Mouse (Mus musculus): ENCODE data around the gene Ppm1h.
"Not testable (repeated sequence)": the region's sequence is repeated elsewhere in the genome, so short reads cannot be mapped to it uniquely, and the experiment has no call there.

Ppm1h gene

GRCm38 (mm10) chr10:122900466-122900865, 221.9 kb downstream of the Ppm1h start:
- DNase-seq: no peak

GRCm38 (mm10) chr10:122901379-122901778, 222.8 kb downstream of the Ppm1h start:
- DNase-seq: no peak

GRCm38 (mm10) chr10:122909406-122910032, 231.0 kb downstream of the Ppm1h start:
- no peak for DNase-seq

DNA sequence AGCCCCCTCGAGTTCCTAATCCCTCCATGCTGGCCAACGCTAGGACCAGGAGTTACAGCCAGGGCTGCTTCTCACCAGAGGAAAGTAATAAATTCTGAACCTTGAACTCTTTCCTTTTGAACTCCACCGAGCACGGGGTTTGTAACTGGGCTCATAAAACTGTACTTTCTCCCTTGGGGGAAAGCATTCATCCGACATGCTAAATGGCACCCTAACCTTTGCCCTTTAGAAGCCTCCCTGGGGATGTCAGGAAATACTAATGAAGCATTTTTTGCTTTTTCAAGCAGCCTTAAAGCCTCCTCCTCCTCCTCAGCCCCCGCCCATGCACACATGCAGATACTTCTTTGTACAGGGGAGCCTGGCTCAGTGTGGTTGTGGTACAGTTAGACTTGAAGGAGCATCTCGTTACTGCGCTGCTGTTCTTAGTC, 232.2 kb downstream of the Ppm1h start:
- no peak for DNase-seq

DNA sequence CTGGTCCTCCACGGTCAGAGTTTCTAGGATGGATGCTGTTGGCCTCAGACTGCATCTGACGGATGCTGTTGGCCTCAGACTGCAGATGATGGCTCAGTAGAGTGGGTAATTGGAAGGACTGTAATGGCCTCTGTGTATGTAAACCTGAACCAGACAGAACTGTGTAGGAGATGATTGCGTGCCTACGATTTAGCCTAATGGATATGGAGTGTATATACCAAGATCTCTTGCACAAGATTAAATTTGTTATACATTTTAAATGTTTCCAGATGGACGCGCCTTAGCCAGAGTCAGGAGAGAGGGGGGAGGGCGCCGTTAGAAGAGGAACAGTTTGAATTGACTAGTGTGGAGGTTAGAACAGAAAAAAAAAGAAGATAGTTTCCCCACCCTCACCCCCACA, 233.1 kb downstream of the Ppm1h start:
- no peak for DNase-seq

DNA sequence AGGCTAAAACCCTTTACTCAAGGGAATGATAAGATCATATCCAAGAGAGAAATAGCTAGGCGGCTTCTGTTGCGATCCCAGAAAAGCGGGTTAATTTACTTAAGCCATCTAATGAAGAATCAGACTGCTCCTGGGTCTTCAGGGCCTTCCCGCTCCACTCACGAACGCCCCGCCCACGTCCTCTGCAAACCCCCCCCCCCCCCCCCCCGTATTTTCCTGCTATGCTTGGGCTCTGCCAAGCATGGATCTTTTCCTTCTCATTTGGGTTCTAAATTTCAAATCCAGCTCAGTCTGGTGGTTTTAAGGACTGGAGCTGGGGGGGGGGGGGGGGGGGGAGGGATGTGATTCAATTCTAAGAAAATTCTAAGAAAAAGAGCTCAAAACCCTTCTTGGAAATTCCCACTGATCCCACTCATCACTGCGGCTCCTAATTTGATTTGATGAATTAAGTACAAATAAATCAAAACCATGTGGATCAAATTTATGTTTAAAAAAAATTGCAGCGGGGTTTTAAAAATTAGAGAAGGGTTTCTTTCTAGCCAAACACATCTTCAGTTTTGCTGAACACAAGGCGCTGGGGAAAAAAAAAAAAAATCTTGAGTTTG, 233.6 kb downstream of the Ppm1h start:
- DNase-seq: no peak

- DNase-seq: peak; percentile 88
Measured at GRCm38 (mm10) chr10:122912701-122913368, 234.3 kb downstream of the Ppm1h start.

- DNase-seq: no peak
Measured at GRCm38 (mm10) chr10:122913393-122913792, 234.8 kb downstream of the Ppm1h start.

- no peak for DNase-seq
Measured at GRCm38 (mm10) chr10:122915905-122916304, 237.3 kb downstream of the Ppm1h start.

GRCm38 (mm10) chr10:122917648-122918324, 239.2 kb downstream of the Ppm1h start:
- DNase-seq: no peak

DNA sequence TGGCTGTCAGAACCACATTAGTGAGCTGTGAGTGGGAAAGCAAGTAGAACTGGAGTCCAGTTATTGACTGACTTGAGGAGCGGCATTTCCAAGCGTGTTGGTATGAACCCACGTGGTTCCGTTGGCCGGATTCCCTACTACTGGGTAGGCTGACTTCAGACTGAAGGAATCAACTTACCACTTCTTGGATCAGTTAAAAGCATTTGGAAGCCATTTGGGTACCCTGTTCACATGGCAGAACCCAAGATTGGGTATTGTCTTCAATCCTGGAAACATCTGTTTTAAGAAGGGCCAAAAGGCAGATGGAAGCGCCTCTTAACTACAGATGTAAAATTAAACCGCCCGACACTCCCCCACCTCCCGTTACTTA, 239.7 kb downstream of the Ppm1h start:
- no peak for DNase-seq

GRCm38 (mm10) chr10:122918754-122919153, 240.2 kb downstream of the Ppm1h start:
- DNase-seq: no peak

DNA sequence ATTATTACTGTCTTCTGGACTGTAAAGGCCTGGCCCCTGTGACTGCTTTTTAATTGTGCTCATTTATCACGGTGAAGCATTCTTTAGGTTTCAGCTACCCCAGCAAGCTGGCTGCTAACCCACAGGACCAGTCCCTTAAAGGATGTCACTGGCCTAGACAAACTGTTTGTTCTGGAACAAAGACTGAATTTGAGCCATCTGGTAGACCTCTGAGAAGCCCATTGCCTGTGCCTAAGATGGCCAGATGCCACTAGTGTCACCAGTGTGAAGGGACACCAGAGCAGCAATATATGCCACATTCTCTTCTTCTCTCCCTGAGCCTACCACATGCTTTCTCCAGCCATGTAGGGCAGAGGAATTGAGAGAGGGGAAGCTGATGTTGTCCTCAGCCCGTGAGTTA, 240.9 kb downstream of the Ppm1h start:
- DNase-seq: no peak

GRCm38 (mm10) chr10:122920218-122920795, 241.7 kb downstream of the Ppm1h start:
- no peak for DNase-seq

GRCm38 (mm10) chr10:122922226-122922625, 243.7 kb downstream of the Ppm1h start:
- no peak for DNase-seq

DNA sequence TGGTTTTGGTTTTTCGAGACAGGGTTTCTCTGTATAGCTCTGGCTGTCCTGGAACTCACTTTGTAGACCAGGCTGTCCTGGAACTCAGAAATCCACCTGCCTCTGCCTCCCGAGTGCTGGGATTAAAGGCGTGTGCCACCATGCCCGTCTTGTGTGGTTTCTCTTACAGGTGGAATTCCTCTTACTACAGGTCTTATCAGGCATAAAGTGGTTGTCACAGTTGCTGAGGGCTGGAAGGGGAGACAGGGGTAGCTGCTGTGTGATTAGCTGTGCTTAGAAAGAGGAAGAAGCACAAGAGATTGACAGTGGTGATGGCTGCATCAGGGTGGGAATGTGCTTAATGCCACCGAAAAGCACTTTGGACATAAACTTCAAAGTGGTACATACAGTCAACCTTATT, 246.0 kb downstream of the Ppm1h start:
- not testable (repeated sequence) for DNase-seq

DNA sequence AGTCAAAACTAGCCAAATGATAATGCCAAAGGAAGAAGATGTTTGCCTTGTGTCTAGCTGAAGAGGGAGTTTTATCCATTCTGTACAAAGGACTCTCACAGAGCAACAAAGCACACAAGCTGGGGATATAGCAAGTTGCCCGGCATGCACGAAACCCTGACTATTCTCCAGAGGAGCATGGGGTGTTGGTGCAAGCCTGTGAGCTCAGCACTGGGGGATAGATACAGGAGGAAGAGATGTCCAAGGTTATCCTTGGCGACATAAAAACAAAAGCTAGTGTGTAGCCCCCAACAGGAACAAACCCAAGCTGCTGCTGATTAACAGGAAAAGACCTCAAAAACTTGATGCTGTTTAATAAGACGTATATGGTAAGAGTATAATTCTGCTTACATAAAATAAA, 247.7 kb downstream of the Ppm1h start:
- DNase-seq: no peak

GRCm38 (mm10) chr10:122930520-122930919, 252.0 kb downstream of the Ppm1h start:
- DNase-seq: no peak

DNA sequence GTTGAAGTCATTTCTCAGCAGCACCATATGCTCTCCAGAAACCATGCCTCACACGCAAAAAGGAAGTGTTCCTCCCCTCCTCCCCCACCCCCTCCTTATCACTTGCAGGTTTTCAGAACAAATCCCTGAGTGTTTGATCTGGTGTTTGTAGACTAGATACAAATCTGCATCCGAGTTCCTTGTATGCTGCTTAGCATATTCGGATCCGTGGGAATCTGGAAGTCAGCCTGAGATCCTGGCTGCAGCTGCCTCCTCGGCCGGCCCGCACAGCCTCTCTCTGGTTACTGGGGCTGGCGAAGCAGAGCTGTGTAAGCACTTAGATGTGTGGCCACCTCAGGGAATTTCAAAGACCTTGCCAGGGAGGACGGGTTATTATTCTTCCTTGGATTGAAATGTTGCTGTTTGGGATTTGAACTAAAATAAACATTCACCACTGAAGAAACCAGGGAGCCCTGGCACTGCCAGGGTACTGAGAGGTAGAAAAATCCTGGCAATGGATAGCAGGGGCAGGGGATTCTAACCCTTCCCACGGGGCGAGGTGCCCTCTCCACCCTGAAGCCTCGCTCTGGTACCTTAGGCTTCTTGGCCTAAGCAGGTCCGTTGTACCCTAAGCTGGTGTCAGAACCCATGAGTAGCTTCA, 252.8 kb downstream of the Ppm1h start:
- peak; percentile 78 for DNase-seq

DNA sequence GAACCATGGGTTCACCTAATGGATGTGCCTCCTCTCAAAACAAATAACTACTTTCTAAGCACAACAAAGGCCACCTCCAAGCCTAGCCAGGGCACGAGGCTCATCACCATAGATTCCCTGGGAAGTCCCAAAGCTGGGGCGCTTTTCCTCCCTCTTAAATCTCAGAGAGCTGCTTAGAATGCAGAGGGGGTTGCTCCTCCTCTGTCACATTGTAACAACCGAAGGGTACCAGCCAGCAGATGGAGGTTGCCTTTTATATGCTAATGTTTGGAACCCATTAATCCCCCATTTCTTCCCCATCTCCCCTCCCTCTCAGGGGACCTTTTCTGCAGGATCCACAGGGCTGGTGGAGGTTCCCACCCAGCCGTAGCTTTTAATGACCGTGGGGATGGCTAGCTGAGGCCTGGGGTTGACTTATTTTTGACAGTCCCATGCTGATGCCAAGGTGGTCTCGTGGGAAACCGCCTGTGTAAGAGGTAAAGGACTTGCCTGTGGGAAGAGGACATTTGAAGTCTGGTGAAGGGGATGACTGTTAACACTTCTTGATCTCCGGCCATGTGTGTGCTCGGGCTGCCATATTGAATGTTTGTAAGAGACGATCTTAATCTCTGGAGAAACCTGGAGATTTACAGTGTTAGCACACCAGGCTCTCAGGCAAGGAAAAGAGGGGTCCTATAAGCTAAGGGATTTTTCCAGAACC, 253.4 kb downstream of the Ppm1h start:
- no peak for DNase-seq

- no peak for DNase-seq
Measured at GRCm38 (mm10) chr10:122933053-122933838, 254.7 kb downstream of the Ppm1h start.
